Mouse (Mus musculus) heart, postnatal 0 days (tissue): Measurements from ENCODE around the gene Fbxo31.

Source experiments
- CTCF ChIP-seq: IDR thresholded peaks from 2 replicates; pipeline ENCODE4 v1.5.1; 2016; ENCODE audit warnings: antibody characterized with exemption, control low read depth, low read depth
- EP300 ChIP-seq: IDR thresholded peaks from 2 replicates; pipeline ENCODE4 v1.6.1; 2016; ENCODE audit warnings: antibody characterized with exemption, low read depth

DNA sequence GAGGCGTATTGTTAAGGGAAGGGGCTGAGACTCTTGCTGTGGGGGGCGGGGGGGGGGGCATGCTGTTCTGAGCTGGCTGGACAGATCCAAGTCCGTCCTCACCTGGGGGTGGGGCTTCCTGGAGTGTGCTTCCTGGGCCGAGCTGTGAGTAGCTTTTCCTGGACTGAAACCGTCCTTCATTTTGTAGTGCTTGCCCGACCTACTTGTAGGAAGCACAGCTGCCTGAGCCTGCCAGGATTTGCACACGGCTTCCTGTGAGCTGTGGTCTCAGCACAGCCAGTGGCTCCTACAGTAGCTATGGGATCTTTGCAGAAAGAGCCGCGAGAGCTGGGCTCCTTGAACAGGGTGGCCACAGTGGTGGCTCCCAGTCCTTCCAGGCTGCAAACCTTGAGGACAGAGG, 15.4 kb upstream of the Fbxo31 start:
- no peak for TF ChIP-seq EP300
- no peak for TF ChIP-seq CTCF
